ENCODE assay signal across 12 mouse cellular contexts in the genomic region with DNA sequence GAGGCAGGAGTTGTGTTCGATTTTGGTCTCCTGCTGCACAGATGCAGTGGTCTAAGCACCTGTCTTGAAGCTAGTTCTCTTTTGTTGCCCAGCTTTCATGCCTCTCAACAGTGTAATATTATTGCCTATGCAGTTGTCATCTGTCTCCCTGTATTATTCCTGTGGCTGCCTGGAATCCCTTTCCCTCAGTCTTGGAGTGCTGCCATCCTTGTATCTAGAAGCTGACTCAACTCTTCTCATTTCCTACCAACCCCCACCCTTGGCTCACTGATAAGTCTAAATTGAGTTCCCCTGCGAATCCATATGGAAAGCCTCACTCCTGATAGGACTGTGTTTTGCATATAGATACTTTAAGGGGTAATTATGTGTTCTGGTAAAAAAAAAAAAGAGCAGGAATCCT.
DNase-seq lines count a peak whose midpoint lies in the region; ATAC-seq and TF ChIP-seq lines count a peak whose summit lies in the region.
"Had no signal": no experiment of that assay in that cellular context is flagged by ENCODE, and none has a peak within 500 bp of the region (broad histone marks: within the 10 kb centered on the region; RNA-seq: fewer than 3 reads in every experiment).

No protein-coding gene starts in this region.

- H3K4me3 ChIP-seq in forebrain, embryonic 14.5 days (ENCODE audit: low read depth, low read length): no peak overlapping the region
- no peak overlapping the region for H3K4me3 ChIP-seq in forebrain, embryonic 13.5 days
- H3K4me3 ChIP-seq in kidney, postnatal 0 days (replicated peaks; ENCODE audit: low read depth, low read length): no peak overlapping the region
- no peak overlapping the region for H3K4me3 ChIP-seq in lung, adult 2 months (replicated peaks; ENCODE audit: extremely low read depth, low read depth, low read length)
- H3K4me3 ChIP-seq: gastrocnemius, adult 2 months; myocyte; stomach, embryonic 15.5 days had no signal

- no peaks in the 10 kb centered on the region for H3K9me3 ChIP-seq in forebrain, embryonic 14.5 days (replicated peaks; ENCODE audit: control insufficient read depth, low read length)
- H3K9me3 ChIP-seq in forebrain, embryonic 13.5 days (replicated peaks): no peaks in the 10 kb centered on the region
- H3K9me3 ChIP-seq in kidney, postnatal 0 days (replicated peaks; ENCODE audit: low read length): no peaks in the 10 kb centered on the region
- H3K9me3 ChIP-seq: stomach, embryonic 15.5 days had no signal

- DNase-seq in forebrain, embryonic 14.5 days (ENCODE audit: low spot score): peak; percentile 83
- DNase-seq in kidney, postnatal 0 days (ENCODE audit: low spot score): peak; percentile 55
- DNase-seq in kidney, adult 8-10 months: no peak
- DNase-seq in lung, postnatal 14 days: peak; percentile 5
- no peak for DNase-seq in lung, adult 2 months
- DNase-seq in telencephalon, adult 2 months (ENCODE audit: low read depth, low spot score): peak; percentile 70
- DNase-seq in cerebellum, postnatal 36 days: no peak
- DNase-seq: gastrocnemius, adult 2 months had no signal

- no peak overlapping the region for H3K27ac ChIP-seq in forebrain, embryonic 14.5 days (ENCODE audit: low read depth, low read length)
- H3K27ac ChIP-seq in forebrain, embryonic 13.5 days: no peak overlapping the region
- H3K27ac ChIP-seq in kidney, postnatal 0 days: no peak overlapping the region
- H3K27ac ChIP-seq: gastrocnemius, adult 2 months; macrophage; stomach, embryonic 15.5 days had no signal

- H3K27me3 ChIP-seq in forebrain, embryonic 14.5 days (replicated peaks; ENCODE audit: control insufficient read depth, insufficient read depth, low read length): no peaks in the 10 kb centered on the region; the same call in 1 of the 2 replicates
- no peaks in the 10 kb centered on the region for H3K27me3 ChIP-seq in forebrain, embryonic 13.5 days
- H3K27me3 ChIP-seq in kidney, postnatal 0 days (ENCODE audit: insufficient read depth, low read length): no peaks in the 10 kb centered on the region
- H3K27me3 ChIP-seq: stomach, embryonic 15.5 days had no signal

- peak; percentile 54; the same call in 1 of the 2 replicates for ATAC-seq in forebrain, embryonic 14.5 days
- no peak for ATAC-seq in forebrain, embryonic 13.5 days
- no peak for ATAC-seq in kidney, postnatal 0 days (replicated peaks; ENCODE audit: low FRiP score, low read depth)

- no peak overlapping the region for H3K9ac ChIP-seq in forebrain, embryonic 14.5 days (ENCODE audit: low read length)
- H3K9ac ChIP-seq in forebrain, embryonic 13.5 days: no peak overlapping the region
- H3K9ac ChIP-seq in kidney, postnatal 0 days (ENCODE audit: low read depth, low read length): no peak overlapping the region
- H3K9ac ChIP-seq: stomach, embryonic 15.5 days had no signal

- H3K4me2 ChIP-seq in forebrain, embryonic 14.5 days (ENCODE audit: low read length): no peak overlapping the region
- H3K4me2 ChIP-seq in forebrain, embryonic 13.5 days: no peak overlapping the region
- H3K4me2 ChIP-seq in kidney, postnatal 0 days (ENCODE audit: low read length): no peak overlapping the region
- H3K4me2 ChIP-seq: stomach, embryonic 15.5 days had no signal

- no peak for TF ChIP-seq CTCF in kidney, postnatal 0 days (IDR thresholded peaks at IDR 0.05; ENCODE audit: low read depth)
- no peak for TF ChIP-seq CTCF in lung, adult 2 months (IDR thresholded peaks at IDR 0.05; ENCODE audit: insufficient read depth, low read length)

- H3K36me3 ChIP-seq in forebrain, embryonic 14.5 days (ENCODE audit: control insufficient read depth, insufficient read depth, low read length): no peaks in the 10 kb centered on the region
- no peaks in the 10 kb centered on the region for H3K36me3 ChIP-seq in forebrain, embryonic 13.5 days (ENCODE audit: poor library complexity, severe bottlenecking)
- H3K36me3 ChIP-seq in kidney, postnatal 0 days (ENCODE audit: insufficient read depth, low read length): no peaks in the 10 kb centered on the region
- H3K36me3 ChIP-seq: stomach, embryonic 15.5 days had no signal

- H3K4me1 ChIP-seq in forebrain, embryonic 14.5 days (ENCODE audit: control insufficient read depth, insufficient read depth, low read length): peaks cover 17% of the 10 kb centered on the region; the same call in 1 of the 2 replicates
- H3K4me1 ChIP-seq in forebrain, embryonic 13.5 days: peaks cover 52% of the 10 kb centered on the region
- H3K4me1 ChIP-seq in kidney, postnatal 0 days (replicated peaks; ENCODE audit: insufficient read depth, low read length): no peaks in the 10 kb centered on the region
- H3K4me1 ChIP-seq in lung, adult 2 months (ENCODE audit: control insufficient read depth, insufficient read depth, low read length): no peaks in the 10 kb centered on the region
- H3K4me1 ChIP-seq: stomach, embryonic 15.5 days had no signal

- TF ChIP-seq POLR2A in lung, adult 2 months (IDR thresholded peaks at IDR 0.05; ENCODE audit: borderline replicate concordance, extremely low read depth, low read depth, low read length): no peak

- 60% methylated on average over 2 of the region's 2 CpGs for WGBS in forebrain, embryonic 14.5 days
- 70% methylated on average over 2 of the region's 2 CpGs for WGBS in forebrain, embryonic 13.5 days
- 58% methylated on average over 2 of the region's 2 CpGs for WGBS in kidney, postnatal 0 days
- 45% methylated on average over 2 of the region's 2 CpGs for WGBS in lung, adult 2 months

Comparison
In these comparisons a context has a peak if more than half of its experiments do, and no peak if none do; other contexts are left out.
1. DNase-seq: peak in forebrain, embryonic 14.5 days (single experiment), kidney, postnatal 0 days (single experiment), lung, postnatal 14 days (single experiment) and telencephalon, adult 2 months (single experiment); none in kidney, adult 8-10 months (0 of 2), lung, adult 2 months (single experiment) and cerebellum, postnatal 36 days (0 of 2).